Mouse (Mus musculus) C2C12 (cell line): ENCODE data around the gene C530008M17Rik. TPM values are rescaled to one million over a fixed set of nuclear protein-coding genes. Genes with fewer than 3 reads are reported as not detected.

Experiments used
- H3K27me3 ChIP-seq: one replicate; pipeline ENCODE4 v1.6.1; 2011; ENCODE audit not compliant: control insufficient read depth, insufficient read depth, insufficient read length
- H3K36me3 ChIP-seq: one replicate; pipeline ENCODE4 v1.6.1; 2011; ENCODE audit not compliant: control insufficient read depth, insufficient read depth
- H3K4me3 ChIP-seq: one replicate; pipeline ENCODE4 v1.5.1; 2011; ENCODE audit warnings: mild to moderate bottlenecking, control low read depth; ENCODE audit not compliant: poor library complexity, insufficient read depth, severe bottlenecking
- H3K79me2 ChIP-seq: one replicate; pipeline ENCODE4 v1.6.1; 2011; ENCODE audit not compliant: control insufficient read depth, insufficient read depth
- H3K79me3 ChIP-seq: one replicate; pipeline ENCODE4 v1.6.1; 2011; ENCODE audit warnings: low read depth, control low read depth
- H3ac ChIP-seq: one replicate; pipeline ENCODE3; 2011; ENCODE audit warnings: low read depth; ENCODE audit not compliant: control insufficient read depth, insufficient read length
- CEBPB ChIP-seq: IDR thresholded peaks from one replicate; pipeline ENCODE4 v1.6.1; 2011; ENCODE audit warnings: low read depth, mild to moderate bottlenecking, control low read depth, moderate library complexity
- CTCF ChIP-seq: IDR thresholded peaks from one replicate; pipeline ENCODE4 v1.5.1; 2011; ENCODE audit not compliant: control insufficient read depth, insufficient read depth, insufficient read length
- FOSL1 ChIP-seq: IDR thresholded peaks from one replicate; pipeline ENCODE4 v1.8.0; 2011; ENCODE audit warnings: mild to moderate bottlenecking, low read length; ENCODE audit not compliant: poor library complexity, insufficient read depth, severe bottlenecking
- MAX ChIP-seq: IDR thresholded peaks from one replicate; pipeline ENCODE4 v1.6.1; 2011; ENCODE audit warnings: mild to moderate bottlenecking, control low read depth
- MYOD1 ChIP-seq: IDR thresholded peaks from one replicate; pipeline ENCODE4 v1.6.1; 2011; ENCODE audit warnings: low read depth; ENCODE audit not compliant: control insufficient read depth, insufficient read length
- MYOG ChIP-seq: IDR thresholded peaks from one replicate; pipeline ENCODE4 v1.6.1; 2011; ENCODE audit not compliant: control insufficient read depth, insufficient read length; ENCODE audit errors: extremely low read depth
- USF1 ChIP-seq: IDR thresholded peaks from one replicate; pipeline ENCODE4 v1.6.1; 2011; ENCODE audit warnings: low read depth, mild to moderate bottlenecking, control low read depth, moderate library complexity
- polyA plus RNA-seq: library from polyadenylated mRNA; unstranded; fragments of >200 nt; fragmentation: generic; extraction: Trizol; gene quantifications from one replicate; pipeline ENCODE4 v1.2.1, GENCODE M21; 2012; ENCODE audit warnings: missing spikeins

C530008M17Rik gene
- polyA plus RNA-seq, 1 experiment: 4.6 TPM

GRCm38 (mm10) chr5:76817678-76818077, 161.4 kb downstream of the C530008M17Rik start:
- Histone ChIP-seq H3K4me3 (no peak overlapping the region), H3K27me3 (no peaks in the 10 kb centered on the region), H3ac (no peak overlapping the region), H3K36me3 (no peaks in the 10 kb centered on the region), H3K79me2 (no peaks in the 10 kb centered on the region), H3K79me3 (no peaks in the 10 kb centered on the region)
- TF ChIP-seq CTCF (no peak), MYOD1 (no peak), USF1 (no peak), CEBPB (no peak), FOSL1 (no peak), MYOG (no peak), MAX (no peak)

- Histone ChIP-seq H3K4me3 (no peak overlapping the region), H3K79me3 (no peaks in the 10 kb centered on the region), H3K79me2 (no peaks in the 10 kb centered on the region), H3ac (no peak overlapping the region), H3K36me3 (no peaks in the 10 kb centered on the region), H3K27me3 (no peaks in the 10 kb centered on the region)
- no peak for TF ChIP-seq CTCF
- TF ChIP-seq MYOG: no peak
- TF ChIP-seq USF1: no peak
- no peak for TF ChIP-seq MYOD1
- TF ChIP-seq FOSL1: no peak
- TF ChIP-seq MAX: no peak
- no peak for TF ChIP-seq CEBPB
Observed at GRCm38 (mm10) chr5:76818807-76819206, 162.5 kb downstream of the C530008M17Rik start.

GRCm38 (mm10) chr5:76822097-76822496, 165.8 kb downstream of the C530008M17Rik start:
- Histone ChIP-seq H3K79me3 (no peaks in the 10 kb centered on the region), H3K4me3 (no peak overlapping the region), H3K27me3 (no peaks in the 10 kb centered on the region), H3K36me3 (no peaks in the 10 kb centered on the region), H3ac (no peak overlapping the region), H3K79me2 (no peaks in the 10 kb centered on the region)
- TF ChIP-seq CTCF (no peak), MYOG (no peak), MYOD1 (no peak), FOSL1 (no peak), USF1 (no peak), MAX (no peak), CEBPB (no peak)

GRCm38 (mm10) chr5:76828527-76829240, 172.4 kb downstream of the C530008M17Rik start:
- no peak overlapping the region for H3ac ChIP-seq
- no peaks in the 10 kb centered on the region for H3K79me2 ChIP-seq

GRCm38 (mm10) chr5:76832529-76833210, 176.4 kb downstream of the C530008M17Rik start:
- no peaks in the 10 kb centered on the region for H3K79me2 ChIP-seq
- H3ac ChIP-seq: no peak overlapping the region
- no peaks in the 10 kb centered on the region for H3K79me3 ChIP-seq
- no peak overlapping the region for H3K4me3 ChIP-seq
- H3K36me3 ChIP-seq: no peaks in the 10 kb centered on the region
- H3K27me3 ChIP-seq: no peaks in the 10 kb centered on the region
- TF ChIP-seq CEBPB (no peak), MYOG (no peak), MAX (no peak), CTCF (no peak), FOSL1 (no peak), MYOD1 (no peak), USF1 (no peak)

More at GRCm38 (mm10) chr5:76828527-76829240, 172.4 kb downstream of the C530008M17Rik start:
- Histone ChIP-seq H3K79me3 (no peaks in the 10 kb centered on the region), H3K27me3 (no peaks in the 10 kb centered on the region), H3K36me3 (no peaks in the 10 kb centered on the region), H3K4me3 (no peak overlapping the region)
- TF ChIP-seq MYOD1 (peak; percentile 68), FOSL1 (no peak), MYOG (no peak), MAX (no peak)

- Histone ChIP-seq H3K27me3 (no peaks in the 10 kb centered on the region), H3K79me2 (no peaks in the 10 kb centered on the region), H3K36me3 (no peaks in the 10 kb centered on the region), H3ac (no peak overlapping the region), H3K4me3 (peak overlapping the region; percentile 31), H3K79me3 (no peaks in the 10 kb centered on the region)
- TF ChIP-seq CTCF (no peak), MAX (no peak)
Observed at GRCm38 (mm10) chr5:76837018-76837417, 180.7 kb downstream of the C530008M17Rik start.
